14 mouse cellular contexts compared by ENCODE assay signal in genomic region chr12:27247756-27248544, GRCm38 (mm10).
DNase-seq lines count a peak whose midpoint lies in the region; ATAC-seq lines count a peak whose summit lies in the region.
"Had no signal": no experiment of that assay in that cellular context is flagged by ENCODE, and none has a peak within 500 bp of the region (broad histone marks: within the 10 kb centered on the region; RNA-seq: fewer than 3 reads in every experiment).

No protein-coding gene starts in this region.

- peak overlapping the region; percentile 26 for H3K4me2 ChIP-seq in midbrain, embryonic 13.5 days (replicated peaks)
- H3K4me2 ChIP-seq: liver, embryonic 11.5 days; stomach, embryonic 15.5 days had no signal

- H3K27ac ChIP-seq in hindbrain, embryonic 10.5 days, result peak overlapping the region; percentile 67
- H3K27ac ChIP-seq in midbrain, embryonic 13.5 days, result peak overlapping the region; percentile 93
- H3K27ac ChIP-seq: stomach, embryonic 15.5 days had no signal

- WGBS in hindbrain, embryonic 10.5 days, result 65% methylated on average over 10 of the region's 10 CpGs
- 30% methylated on average over 10 of the region's 10 CpGs for WGBS in midbrain, embryonic 13.5 days

- H3K27me3 ChIP-seq in hindbrain, embryonic 10.5 days (ENCODE audit: insufficient read depth, poor library complexity, severe bottlenecking), result no peaks in the 10 kb centered on the region
- no peaks in the 10 kb centered on the region for H3K27me3 ChIP-seq in midbrain, embryonic 13.5 days
- H3K27me3 ChIP-seq: Patski; stomach, embryonic 15.5 days had no signal

- peak; percentile 89 for ATAC-seq in midbrain, embryonic 13.5 days
- ATAC-seq: Patski had no signal

- H3K9ac ChIP-seq in midbrain, embryonic 13.5 days (replicated peaks), result 0 out of 2 replicates have a peak overlapping the region, but pooled peaks have one; percentile 11
- H3K9ac ChIP-seq: stomach, embryonic 15.5 days had no signal

- H3K36me3 ChIP-seq in hindbrain, embryonic 10.5 days, result no peaks in the 10 kb centered on the region
- H3K36me3 ChIP-seq in midbrain, embryonic 13.5 days, result no peaks in the 10 kb centered on the region
- H3K36me3 ChIP-seq: stomach, embryonic 15.5 days had no signal

- no peak overlapping the region for H3K4me3 ChIP-seq in hindbrain, embryonic 10.5 days
- no peak overlapping the region for H3K4me3 ChIP-seq in midbrain, embryonic 13.5 days (replicated peaks)
- H3K4me3 ChIP-seq: stomach, embryonic 15.5 days had no signal

- intact Hi-C loops in left cerebral cortex, postnatal 4 days (cut with DNase I), result no loop called here
- intact Hi-C loops in heart, postnatal 14 days (cut with DNase I), result no loop called here

- DNase-seq in left cerebral cortex, adult 11 months (ENCODE audit: low spot score), result peak; percentile 4
- no peak for DNase-seq in left cerebral cortex, postnatal 4 days
- no peak for DNase-seq in hindbrain, embryonic 10.5 days (ENCODE audit: low spot score)
- peak; percentile 13 for DNase-seq in right cerebral cortex, postnatal 4 days
- DNase-seq in kidney, adult 9 months, result no peak
- DNase-seq in heart, postnatal 14 days, result no peak
- DNase-seq in cerebellum, adult 11 months, result no peak
- DNase-seq: adrenal gland, postnatal 14 days; cerebellum, adult 9-11 months; kidney, adult 18-20 months had no signal

- peaks cover 17% of the 10 kb centered on the region for H3K4me1 ChIP-seq in hindbrain, embryonic 10.5 days (replicated peaks)
- H3K4me1 ChIP-seq in midbrain, embryonic 13.5 days (replicated peaks), result peaks cover 34% of the 10 kb centered on the region
- H3K4me1 ChIP-seq: stomach, embryonic 15.5 days had no signal

- H3K9me3 ChIP-seq in hindbrain, embryonic 10.5 days, result no peaks in the 10 kb centered on the region
- H3K9me3 ChIP-seq in midbrain, embryonic 13.5 days, result no peaks in the 10 kb centered on the region
- H3K9me3 ChIP-seq: stomach, embryonic 15.5 days had no signal

Comparison
In these comparisons a context has a peak if more than half of its experiments do, and no peak if none do; other contexts are left out.
1. DNase-seq: peak in left cerebral cortex, adult 11 months (single experiment) and right cerebral cortex, postnatal 4 days (single experiment); none in left cerebral cortex, postnatal 4 days (single experiment), hindbrain, embryonic 10.5 days (single experiment), kidney, adult 9 months (single experiment), heart, postnatal 14 days (0 of 2) and cerebellum, adult 11 months (single experiment).